Mouse (Mus musculus) forebrain, embryonic 11.5 days (tissue): ENCODE results near the gene Lrrc1. TPM values are rescaled to one million over a fixed set of nuclear protein-coding genes. Genes with fewer than 3 reads are reported as not detected.
A peak's percentile ranks its signal among the peaks of the same experiment; 100 is the strongest.

ENCODE experiments used
- ATAC-seq: fragments of 200-750 bp; cut with Nextera tagmentation; replicated peaks from 2 replicates; pipeline ENCODE4 v1.8.0; 2017; ENCODE audit warnings: moderate TSS enrichment; ENCODE audit not compliant: low FRiP score
- DNase-seq: peaks from one replicate; pipeline ENCODE4 v3.0.0-alpha.2; 2017; ENCODE audit warnings: low spot score
- H3K27ac ChIP-seq: fragments of 300-500 bp; sonication (generic); 2 replicates; pipeline ENCODE4 v1.5.1; 2014; ENCODE audit warnings: low read depth, low read length
- H3K27me3 ChIP-seq: fragments of 300-500 bp; sonication (generic); 2 replicates; pipeline ENCODE4 v1.6.1; 2014; ENCODE audit warnings: mild to moderate bottlenecking, low read length, mixed read lengths; ENCODE audit not compliant: control insufficient read depth, insufficient read depth
- H3K36me3 ChIP-seq: fragments of 300-500 bp; sonication (generic); 2 replicates; pipeline ENCODE4 v1.6.1; 2014; ENCODE audit warnings: mild to moderate bottlenecking, low read length, moderate library complexity, mixed read lengths; ENCODE audit not compliant: control insufficient read depth, insufficient read depth
- H3K4me1 ChIP-seq: fragments of 300-500 bp; sonication (generic); replicated peaks from 2 replicates; pipeline ENCODE4 v1.6.1; 2014; ENCODE audit warnings: low read length, mixed read lengths; ENCODE audit not compliant: control insufficient read depth, insufficient read depth
- H3K4me2 ChIP-seq: fragments of 300-500 bp; sonication (generic); 2 replicates; pipeline ENCODE4 v1.6.1; 2014; ENCODE audit warnings: low read depth, mild to moderate bottlenecking, low read length, moderate library complexity, mixed read lengths; ENCODE audit not compliant: severe bottlenecking
- H3K4me3 ChIP-seq: fragments of 300-500 bp; sonication (generic); 2 replicates; pipeline ENCODE4 v1.5.1; 2014; ENCODE audit warnings: low read depth, low read length
- H3K9ac ChIP-seq: fragments of 300-500 bp; sonication (generic); 2 replicates; pipeline ENCODE4 v1.6.1; 2014; ENCODE audit warnings: low read length
- H3K9me3 ChIP-seq: fragments of 300-500 bp; sonication (generic); 2 replicates; pipeline ENCODE4 v1.6.1; 2016; ENCODE audit warnings: low read length, mixed read lengths; ENCODE audit not compliant: control insufficient read depth
- WGBS: fragments of 180-500 bp; shearing (Covaris S2); extraction: QIAGEN DNeasy Blood & Tissue Kit; methylation state at CpG from one replicate; pipeline ENCODE4 v1.1.7; 2014; 5-methylcytosine and 5-hydroxymethylcytosine counted together
- polyA plus RNA-seq: library from polyadenylated mRNA; unstranded; fragments of >200 nt; fragmentation: Nextera tagmentation; extraction: Ambion mirVana; gene quantifications from 2 replicates; pipeline ENCODE4 v1.2.1, GENCODE M21; 2014

Lrrc1 gene
- 20.8 and 22.9 TPM in 2 replicates for polyA plus RNA-seq

GRCm38 (mm10) chr9:77544354-77545067 is at the start of gene Lrrc1:
Lrrc1 (minus strand) TSS chr9:77544870.
- ATAC-seq (peak; percentile 93), DNase-seq (peak; percentile 94)
- Histone ChIP-seq H3K27ac (peak within 1 kb of the TSS; percentile 53; the same call in 1 of the 2 replicates), H3K9me3 (no peaks in the 10 kb centered on the region), H3K36me3 (no peaks in the 10 kb centered on the region), H3K27me3 (no peaks in the 10 kb centered on the region), H3K4me1 (peaks cover 5% of the 10 kb centered on the region; the same call in 1 of the 2 replicates), H3K9ac (peak within 1 kb of the TSS; percentile 77), H3K4me2 (peak within 1 kb of the TSS; percentile 94), H3K4me3 (peak within 1 kb of the TSS; percentile 69)
- WGBS, result under 1% methylated on average over 84 of the region's 88 CpGs

GRCm38 (mm10) chr9:77592423-77592822 is 47.8 kb upstream of the Lrrc1 start:
- DNase-seq (no peak), ATAC-seq (no peak)
- H3K4me3 ChIP-seq, result no peak overlapping the region
- H3K27me3 ChIP-seq, result no peaks in the 10 kb centered on the region
- no peaks in the 10 kb centered on the region for H3K9me3 ChIP-seq
- no peak overlapping the region for H3K4me2 ChIP-seq
- peaks cover 8% of the 10 kb centered on the region; the same call in 1 of the 2 replicates for H3K4me1 ChIP-seq
- H3K36me3 ChIP-seq, result no peaks in the 10 kb centered on the region
- WGBS, result 57% methylated on average over 4 of the region's 4 CpGs
- no peak overlapping the region for H3K9ac ChIP-seq
- no peak overlapping the region for H3K27ac ChIP-seq

GRCm38 (mm10) chr9:77589496-77589895 is 44.8 kb upstream of the Lrrc1 start:
- H3K4me3 ChIP-seq, result no peak overlapping the region
- H3K9ac ChIP-seq, result no peak overlapping the region
- 18% methylated on average over 2 of the region's 2 CpGs for WGBS
- peak; percentile 54 for ATAC-seq
- peaks cover 4% of the 10 kb centered on the region; the same call in 1 of the 2 replicates for H3K4me1 ChIP-seq
- no peaks in the 10 kb centered on the region for H3K9me3 ChIP-seq
- DNase-seq, result no peak
- H3K27me3 ChIP-seq, result no peaks in the 10 kb centered on the region
- no peak overlapping the region; the same call in 1 of the 2 replicates for H3K27ac ChIP-seq
- no peak overlapping the region for H3K4me2 ChIP-seq
- H3K36me3 ChIP-seq, result no peaks in the 10 kb centered on the region

- Histone ChIP-seq H3K9ac (no peak overlapping the region), H3K27me3 (no peaks in the 10 kb centered on the region), H3K4me2 (no peak overlapping the region), H3K4me3 (no peak overlapping the region), H3K27ac (no peak overlapping the region), H3K36me3 (no peaks in the 10 kb centered on the region), H3K9me3 (no peaks in the 10 kb centered on the region), H3K4me1 (0 out of 2 replicates have a peak, but pooled peaks cover 3% of the 10 kb centered on the region)
- DNase-seq (no peak), ATAC-seq (no peak)
- WGBS, result 71% methylated on average over 7 of the region's 7 CpGs
Measured at GRCm38 (mm10) chr9:77587616-77588015, 42.9 kb upstream of the Lrrc1 start.

DNA sequence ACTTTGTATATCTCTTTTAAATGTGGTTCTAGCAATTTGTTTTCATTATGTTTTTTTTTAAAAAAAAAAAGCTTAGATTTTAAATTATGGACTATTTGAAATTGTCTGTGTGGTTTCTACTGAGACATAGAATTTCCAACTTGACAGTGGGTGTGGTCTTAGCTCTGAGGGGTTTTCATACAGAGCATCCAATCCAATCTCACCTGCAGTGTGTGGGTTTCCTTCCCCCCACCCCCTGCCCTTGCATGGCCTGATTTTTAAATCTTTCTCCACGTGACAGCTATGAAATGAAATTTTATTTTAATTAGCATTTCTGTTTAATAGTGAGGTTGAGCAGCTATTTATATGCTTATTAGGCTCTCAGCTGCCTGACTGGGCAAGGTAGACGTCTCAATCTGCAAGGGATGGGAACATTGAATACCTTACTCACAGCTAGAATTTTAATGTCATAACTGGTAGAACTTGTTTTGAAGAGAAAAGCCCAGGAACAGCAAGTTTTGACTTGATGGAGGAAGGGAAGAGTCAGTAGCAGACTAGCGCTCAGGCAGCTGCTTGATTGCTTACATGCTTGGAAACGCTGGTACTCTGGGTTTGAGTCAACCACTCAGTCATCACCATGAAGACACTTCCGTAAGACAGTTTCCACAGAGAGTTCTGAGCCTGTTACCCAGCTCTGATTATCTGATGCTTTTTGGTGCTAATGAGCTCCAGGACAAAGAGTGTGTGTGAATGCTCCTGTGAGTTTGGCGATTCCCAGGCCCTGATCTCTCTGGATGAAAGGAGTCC is 42.3 kb upstream of the Lrrc1 start:
- Histone ChIP-seq H3K27me3 (no peaks in the 10 kb centered on the region), H3K27ac (no peak overlapping the region), H3K4me3 (no peak overlapping the region), H3K9me3 (no peaks in the 10 kb centered on the region), H3K4me2 (no peak overlapping the region), H3K36me3 (no peaks in the 10 kb centered on the region), H3K4me1 (0 out of 2 replicates have a peak, but pooled peaks cover 3% of the 10 kb centered on the region), H3K9ac (no peak overlapping the region)
- ATAC-seq (peak; percentile 22; the same call in 1 of the 2 replicates), DNase-seq (no peak)
- WGBS, result 39% methylated on average over 6 of the region's 6 CpGs

GRCm38 (mm10) chr9:77584746-77585145 is 40.1 kb upstream of the Lrrc1 start:
- Histone ChIP-seq H3K4me1 (no peaks in the 10 kb centered on the region; the same call in 1 of the 2 replicates), H3K27me3 (no peaks in the 10 kb centered on the region), H3K4me3 (no peak overlapping the region), H3K4me2 (no peak overlapping the region), H3K36me3 (no peaks in the 10 kb centered on the region), H3K9me3 (no peaks in the 10 kb centered on the region), H3K9ac (no peak overlapping the region), H3K27ac (no peak overlapping the region)
- DNase-seq, result no peak
- no peak for ATAC-seq
- WGBS, result 92% methylated on average over 6 of the region's 6 CpGs

DNA sequence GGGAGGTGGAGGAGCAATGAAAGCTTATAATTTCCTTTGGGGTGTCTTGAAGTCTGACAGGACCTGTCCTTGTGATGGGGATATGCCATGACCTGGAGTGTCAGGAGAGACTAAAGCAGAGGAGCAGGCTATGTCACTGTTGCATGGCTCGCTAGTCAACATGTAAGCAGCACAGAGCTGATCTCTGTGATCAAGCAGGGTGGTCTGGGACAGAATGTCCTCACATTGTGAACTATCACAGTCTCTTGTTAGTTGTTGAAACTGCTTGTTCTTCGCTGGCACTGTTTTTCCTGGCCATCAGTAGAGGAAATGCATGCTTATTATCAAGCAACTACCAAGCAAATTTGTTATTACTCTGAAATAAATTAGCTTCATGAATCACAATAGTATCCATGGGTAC is 38.6 kb upstream of the Lrrc1 start:
- Histone ChIP-seq H3K27ac (no peak overlapping the region), H3K4me2 (no peak overlapping the region), H3K4me3 (no peak overlapping the region), H3K36me3 (no peaks in the 10 kb centered on the region), H3K9ac (no peak overlapping the region), H3K4me1 (no peaks in the 10 kb centered on the region; the same call in 1 of the 2 replicates), H3K27me3 (no peaks in the 10 kb centered on the region), H3K9me3 (no peaks in the 10 kb centered on the region)
- 73% methylated on average over 2 of the region's 2 CpGs for WGBS
- DNase-seq (no peak), ATAC-seq (no peak)

- ATAC-seq (peak; percentile 36; the same call in 1 of the 2 replicates), DNase-seq (no peak)
- Histone ChIP-seq H3K4me2 (no peak overlapping the region), H3K4me3 (no peak overlapping the region), H3K27me3 (no peaks in the 10 kb centered on the region), H3K9me3 (no peaks in the 10 kb centered on the region), H3K4me1 (no peaks in the 10 kb centered on the region; the same call in 1 of the 2 replicates), H3K27ac (no peak overlapping the region), H3K9ac (no peak overlapping the region), H3K36me3 (no peaks in the 10 kb centered on the region)
- WGBS, result 62% methylated on average over 3 of the region's 3 CpGs
Measured at GRCm38 (mm10) chr9:77579827-77580226, 35.2 kb upstream of the Lrrc1 start.
